Mouse (Mus musculus) midbrain, embryonic 12.5 days (tissue): Measurements from ENCODE around the gene Scmh1. TPM values are rescaled to one million over a fixed set of nuclear protein-coding genes. Genes with fewer than 3 reads are reported as not detected.
A peak's percentile ranks its signal among the peaks of the same experiment; 100 is the strongest.

Experiments
- ATAC-seq: fragments of 200-750 bp; cut with Nextera tagmentation; 2 replicates; pipeline ENCODE4 v1.8.0; 2017; ENCODE audit warnings: low read depth, moderate TSS enrichment, moderate library complexity; ENCODE audit not compliant: low FRiP score
- H3K27ac ChIP-seq: fragments of 300-500 bp; sonication (generic); replicated peaks from 2 replicates; pipeline ENCODE4 v1.5.1; 2016; ENCODE audit warnings: mild to moderate bottlenecking
- H3K27me3 ChIP-seq: fragments of 300-500 bp; sonication (generic); 2 replicates; pipeline ENCODE4 v1.6.1; 2016; ENCODE audit warnings: mild to moderate bottlenecking
- H3K36me3 ChIP-seq: fragments of 300-500 bp; sonication (generic); 2 replicates; pipeline ENCODE4 v1.6.1; 2016
- H3K4me1 ChIP-seq: fragments of 300-500 bp; sonication (generic); 2 replicates; pipeline ENCODE4 v1.6.1; 2016
- H3K4me2 ChIP-seq: fragments of 300-500 bp; sonication (generic); replicated peaks from 2 replicates; pipeline ENCODE4 v1.6.1; 2016; ENCODE audit warnings: mild to moderate bottlenecking, moderate library complexity
- H3K4me3 ChIP-seq: fragments of 300-500 bp; sonication (generic); 2 replicates; pipeline ENCODE4 v1.5.1; 2016; ENCODE audit warnings: mild to moderate bottlenecking
- H3K9ac ChIP-seq: fragments of 300-500 bp; sonication (generic); replicated peaks from 2 replicates; pipeline ENCODE4 v1.6.1; 2016; ENCODE audit warnings: mild to moderate bottlenecking, moderate library complexity
- H3K9me3 ChIP-seq: fragments of 300-500 bp; sonication (generic); 2 replicates; pipeline ENCODE4 v1.6.1; 2016; ENCODE audit warnings: mild to moderate bottlenecking
- WGBS: fragments of 180-500 bp; shearing (Covaris S2); methylation state at CpG from one replicate; pipeline ENCODE4 v1.1.7; 2016; 5-methylcytosine and 5-hydroxymethylcytosine counted together
- polyA plus RNA-seq: library from polyadenylated mRNA; unstranded; fragments of >200 nt; fragmentation: Nextera tagmentation; extraction: Ambion mirVana; gene quantifications from 2 replicates; pipeline ENCODE4 v1.2.1, GENCODE M21; 2016

Gene Scmh1
- polyA plus RNA-seq, 1 experiment from 2014 or later, result 64.4 TPM

- peaks cover 16% of the 10 kb centered on the region for H3K4me1 ChIP-seq
- ATAC-seq, result no peak
- peak overlapping the region; percentile 93 for H3K4me3 ChIP-seq
- no peak overlapping the region for H3K27ac ChIP-seq
- H3K9ac ChIP-seq, result peak overlapping the region; percentile 98; the same call in 1 of the 2 replicates
- WGBS, result 51% methylated on average over 3 of the region's 3 CpGs
- H3K27me3 ChIP-seq, result 0 out of 2 replicates have a peak, but pooled peaks cover 4% of the 10 kb centered on the region
- no peaks in the 10 kb centered on the region for H3K9me3 ChIP-seq
- H3K36me3 ChIP-seq, result no peaks in the 10 kb centered on the region
- H3K4me2 ChIP-seq, result peak overlapping the region; percentile 63
Observed at GRCm38 (mm10) chr4:120406639-120407273, 1.7 kb downstream of the Scmh1 start.

GRCm38 (mm10) chr4:120418053-120418452 is 13.0 kb downstream of the Scmh1 start:
- Histone ChIP-seq H3K27ac (no peak overlapping the region), H3K9ac (no peak overlapping the region), H3K27me3 (no peaks in the 10 kb centered on the region), H3K4me2 (no peak overlapping the region), H3K9me3 (no peaks in the 10 kb centered on the region), H3K4me1 (peaks cover 3% of the 10 kb centered on the region; the same call in 1 of the 2 replicates), H3K36me3 (no peaks in the 10 kb centered on the region), H3K4me3 (no peak overlapping the region)
- ATAC-seq, result no peak
- WGBS, result 81% methylated on average over 4 of the region's 4 CpGs

- H3K36me3 ChIP-seq, result no peaks in the 10 kb centered on the region
- no peak for ATAC-seq
- H3K4me2 ChIP-seq, result no peak overlapping the region
- no peaks in the 10 kb centered on the region for H3K9me3 ChIP-seq
- no peak overlapping the region for H3K27ac ChIP-seq
- peaks cover 3% of the 10 kb centered on the region; the same call in 1 of the 2 replicates for H3K4me1 ChIP-seq
- H3K9ac ChIP-seq, result no peak overlapping the region
- no peaks in the 10 kb centered on the region for H3K27me3 ChIP-seq
- H3K4me3 ChIP-seq, result no peak overlapping the region
Observed at GRCm38 (mm10) chr4:120420193-120420592, 15.1 kb downstream of the Scmh1 start.

GRCm38 (mm10) chr4:120420685-120421084 is 15.6 kb downstream of the Scmh1 start:
- ATAC-seq, result no peak
- Histone ChIP-seq H3K27ac (no peak overlapping the region), H3K4me1 (peaks cover 3% of the 10 kb centered on the region; the same call in 1 of the 2 replicates), H3K27me3 (no peaks in the 10 kb centered on the region), H3K4me2 (no peak overlapping the region), H3K36me3 (no peaks in the 10 kb centered on the region), H3K9me3 (no peaks in the 10 kb centered on the region), H3K9ac (no peak overlapping the region), H3K4me3 (no peak overlapping the region)

- no peak for ATAC-seq
- Histone ChIP-seq H3K27me3 (no peaks in the 10 kb centered on the region), H3K4me3 (no peak overlapping the region), H3K27ac (no peak overlapping the region), H3K4me2 (no peak overlapping the region), H3K36me3 (no peaks in the 10 kb centered on the region), H3K9me3 (no peaks in the 10 kb centered on the region), H3K9ac (no peak overlapping the region), H3K4me1 (peaks cover 4% of the 10 kb centered on the region)
Observed at GRCm38 (mm10) chr4:120430601-120431000, 25.5 kb downstream of the Scmh1 start.

DNA sequence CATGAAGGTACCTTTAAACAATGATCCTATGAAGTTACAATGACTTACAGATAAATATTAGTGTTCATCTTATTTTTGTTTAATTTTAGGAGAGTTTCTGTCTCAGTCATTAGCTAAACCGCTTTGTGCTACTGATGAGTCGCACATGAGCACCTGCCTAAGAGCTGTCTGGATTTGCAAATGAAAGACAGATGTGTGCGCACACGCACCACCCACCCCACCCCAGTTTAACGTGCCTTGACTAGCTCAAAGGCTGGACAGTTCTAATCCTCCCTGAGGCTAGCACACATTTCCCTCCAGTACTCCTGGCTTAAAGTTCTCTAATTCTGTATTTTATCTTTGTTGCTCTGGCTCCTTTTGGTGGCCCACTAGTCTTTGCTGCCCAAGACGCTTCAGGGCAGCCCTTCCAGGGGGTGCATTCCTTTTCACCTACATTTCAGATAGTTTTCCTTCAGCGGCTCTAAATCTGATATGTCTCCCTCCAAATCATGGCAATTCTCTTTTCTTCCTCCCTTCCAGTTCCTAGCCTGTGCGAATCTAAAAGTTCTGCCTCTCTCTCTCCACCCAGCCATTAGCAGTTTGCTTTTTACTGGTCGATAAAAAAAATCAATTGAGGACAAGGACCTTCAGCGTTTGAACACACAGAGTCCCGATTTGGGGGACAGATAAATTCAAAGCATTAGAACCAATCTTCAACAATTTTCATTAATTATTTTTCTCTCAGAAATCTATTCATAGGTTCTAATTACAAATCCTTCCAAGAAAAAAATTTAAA is 27.7 kb downstream of the Scmh1 start:
- no peak overlapping the region for H3K27ac ChIP-seq
- H3K4me2 ChIP-seq, result no peak overlapping the region
- 61% methylated on average over 11 of the region's 11 CpGs for WGBS
- peaks cover 4% of the 10 kb centered on the region for H3K4me1 ChIP-seq
- no peak for ATAC-seq
- H3K36me3 ChIP-seq, result no peaks in the 10 kb centered on the region
- H3K27me3 ChIP-seq, result no peaks in the 10 kb centered on the region
- H3K9ac ChIP-seq, result no peak overlapping the region
- H3K9me3 ChIP-seq, result no peaks in the 10 kb centered on the region
- H3K4me3 ChIP-seq, result no peak overlapping the region

DNA sequence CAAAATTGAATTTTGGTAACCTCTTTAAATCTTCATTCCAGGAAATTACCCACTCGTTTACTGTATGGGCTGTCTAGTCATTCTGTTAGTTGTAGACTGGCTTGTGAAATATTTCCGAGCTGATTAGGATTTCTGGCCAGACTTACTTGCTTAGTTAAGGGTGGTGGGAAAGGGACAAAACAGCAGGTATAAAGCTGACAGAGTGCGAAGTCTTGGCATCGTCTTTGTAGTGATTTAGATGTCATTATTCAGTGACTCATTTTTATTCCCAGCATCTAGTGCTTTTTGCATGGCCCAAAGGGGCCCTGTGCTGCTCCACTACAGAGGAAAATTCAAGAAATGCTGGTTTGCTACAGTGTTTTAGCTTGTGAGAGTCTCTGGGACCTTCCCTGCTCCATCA is 56.7 kb downstream of the Scmh1 start:
- Histone ChIP-seq H3K4me2 (no peak overlapping the region), H3K27me3 (no peaks in the 10 kb centered on the region), H3K9me3 (no peaks in the 10 kb centered on the region), H3K9ac (no peak overlapping the region), H3K36me3 (no peaks in the 10 kb centered on the region), H3K4me3 (no peak overlapping the region), H3K4me1 (no peaks in the 10 kb centered on the region), H3K27ac (no peak overlapping the region)
- ATAC-seq, result no peak
- 84% methylated on average over 4 of the region's 4 CpGs for WGBS

GRCm38 (mm10) chr4:120472946-120473345 is 67.9 kb downstream of the Scmh1 start:
- H3K27ac ChIP-seq, result no peak overlapping the region
- no peaks in the 10 kb centered on the region for H3K9me3 ChIP-seq
- H3K27me3 ChIP-seq, result no peaks in the 10 kb centered on the region
- no peak overlapping the region for H3K4me2 ChIP-seq
- no peaks in the 10 kb centered on the region for H3K4me1 ChIP-seq
- no peak overlapping the region for H3K9ac ChIP-seq
- no peak for ATAC-seq
- peaks cover 22% of the 10 kb centered on the region; the same call in 1 of the 2 replicates for H3K36me3 ChIP-seq
- 96% methylated on average over 2 of the region's 2 CpGs for WGBS
- no peak overlapping the region for H3K4me3 ChIP-seq

- Histone ChIP-seq H3K9ac (no peak overlapping the region), H3K27ac (no peak overlapping the region), H3K27me3 (no peaks in the 10 kb centered on the region), H3K4me1 (no peaks in the 10 kb centered on the region), H3K4me3 (no peak overlapping the region), H3K9me3 (no peaks in the 10 kb centered on the region), H3K4me2 (no peak overlapping the region), H3K36me3 (peaks cover 21% of the 10 kb centered on the region)
- ATAC-seq, result no peak
- WGBS, result 50% methylated on average over 1 of the region's 1 CpGs
Observed at GRCm38 (mm10) chr4:120487707-120488106, 82.6 kb downstream of the Scmh1 start.

GRCm38 (mm10) chr4:120506955-120507354 is 101.9 kb downstream of the Scmh1 start:
- H3K27me3 ChIP-seq, result no peaks in the 10 kb centered on the region

GRCm38 (mm10) chr4:120511203-120511602 is 106.1 kb downstream of the Scmh1 start:
- ATAC-seq, result no peak
- no peak overlapping the region for H3K27ac ChIP-seq
- WGBS, result 94% methylated on average over 4 of the region's 4 CpGs
- no peak overlapping the region for H3K4me3 ChIP-seq
- H3K9ac ChIP-seq, result no peak overlapping the region
- H3K4me2 ChIP-seq, result no peak overlapping the region
- peaks cover 47% of the 10 kb centered on the region for H3K36me3 ChIP-seq
- H3K4me1 ChIP-seq, result no peaks in the 10 kb centered on the region
- no peaks in the 10 kb centered on the region for H3K27me3 ChIP-seq
- H3K9me3 ChIP-seq, result no peaks in the 10 kb centered on the region

More at GRCm38 (mm10) chr4:120506955-120507354, 101.9 kb downstream of the Scmh1 start:
- Histone ChIP-seq H3K9ac (no peak overlapping the region), H3K36me3 (peaks cover 35% of the 10 kb centered on the region), H3K4me2 (no peak overlapping the region), H3K9me3 (no peaks in the 10 kb centered on the region), H3K27ac (no peak overlapping the region), H3K4me3 (no peak overlapping the region), H3K4me1 (no peaks in the 10 kb centered on the region)
- no peak for ATAC-seq
- WGBS, result 89% methylated on average over 1 of the region's 1 CpGs

DNA sequence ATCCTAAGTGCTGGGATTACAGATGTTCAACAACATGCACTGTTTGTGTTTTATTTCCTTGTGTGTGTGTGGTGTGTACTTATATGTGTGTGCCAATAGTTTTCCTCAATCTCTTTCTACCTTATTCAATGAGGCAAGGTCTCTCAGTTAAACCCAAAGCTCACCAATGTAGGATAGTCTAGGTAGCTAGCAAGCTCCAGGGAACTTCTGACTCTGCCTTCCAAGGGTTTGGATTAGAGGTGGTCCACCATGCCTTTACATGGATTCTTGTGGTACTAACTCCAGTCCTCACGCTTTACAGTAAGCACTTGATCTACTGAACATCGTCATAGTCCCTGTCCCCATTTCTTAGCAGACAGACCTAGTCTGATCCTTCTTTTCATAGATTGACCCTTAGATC is 109.3 kb downstream of the Scmh1 start:
- Histone ChIP-seq H3K4me1 (no peaks in the 10 kb centered on the region), H3K27me3 (no peaks in the 10 kb centered on the region), H3K9ac (no peak overlapping the region), H3K4me3 (no peak overlapping the region), H3K4me2 (no peak overlapping the region), H3K36me3 (peaks cover 49% of the 10 kb centered on the region), H3K9me3 (no peaks in the 10 kb centered on the region), H3K27ac (no peak overlapping the region)
- no peak for ATAC-seq
- WGBS, result 98% methylated on average over 2 of the region's 2 CpGs
